Mouse (Mus musculus): ENCODE measurements around the gene Ap5z1. TPM values are rescaled to one million over a fixed set of nuclear protein-coding genes. Genes with fewer than 3 reads are reported as not detected.

The Ap5z1 gene
- polyA plus RNA-seq, 1 experiment from 2014 or later: 12.3 TPM

DNA sequence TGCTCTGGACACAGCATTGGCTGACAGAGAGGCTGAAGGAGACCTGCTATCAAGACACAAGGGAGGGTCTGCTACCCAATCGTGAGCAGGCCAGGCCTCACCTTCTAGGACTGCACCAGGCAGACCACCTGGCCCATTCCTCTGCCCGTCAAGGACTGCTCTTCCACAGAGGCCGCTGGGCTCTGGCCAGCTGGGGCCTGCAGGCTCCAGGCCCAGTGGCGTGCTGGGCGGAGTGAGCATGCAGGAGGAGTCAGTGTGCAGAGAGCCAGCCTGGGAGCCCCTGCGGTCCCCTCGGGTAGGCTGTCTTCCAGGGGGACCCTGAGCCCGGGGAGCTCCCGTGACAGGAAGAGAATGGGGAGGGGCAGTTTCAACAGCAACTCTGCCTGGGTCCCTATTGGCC is 22.9 kb downstream of the Ap5z1 start:
- no peak overlapping the region for H3K4me3 ChIP-seq
- H3K4me1 ChIP-seq: peaks cover 4% of the 10 kb centered on the region; the same call in 1 of the 2 replicates
- H3K36me3 ChIP-seq: no peaks in the 10 kb centered on the region
- no peak for DNase-seq (ENCODE audit: low spot score)
- H3K27ac ChIP-seq (replicated peaks): peak overlapping the region; percentile 14; the same call in 1 of the 2 replicates
- no peaks in the 10 kb centered on the region for H3K27me3 ChIP-seq (ENCODE audit: low read depth, poor library complexity, severe bottlenecking)
- 61% methylated on average over 9 of the region's 9 CpGs for WGBS
- H3K9me3 ChIP-seq (replicated peaks): no peaks in the 10 kb centered on the region

DNA sequence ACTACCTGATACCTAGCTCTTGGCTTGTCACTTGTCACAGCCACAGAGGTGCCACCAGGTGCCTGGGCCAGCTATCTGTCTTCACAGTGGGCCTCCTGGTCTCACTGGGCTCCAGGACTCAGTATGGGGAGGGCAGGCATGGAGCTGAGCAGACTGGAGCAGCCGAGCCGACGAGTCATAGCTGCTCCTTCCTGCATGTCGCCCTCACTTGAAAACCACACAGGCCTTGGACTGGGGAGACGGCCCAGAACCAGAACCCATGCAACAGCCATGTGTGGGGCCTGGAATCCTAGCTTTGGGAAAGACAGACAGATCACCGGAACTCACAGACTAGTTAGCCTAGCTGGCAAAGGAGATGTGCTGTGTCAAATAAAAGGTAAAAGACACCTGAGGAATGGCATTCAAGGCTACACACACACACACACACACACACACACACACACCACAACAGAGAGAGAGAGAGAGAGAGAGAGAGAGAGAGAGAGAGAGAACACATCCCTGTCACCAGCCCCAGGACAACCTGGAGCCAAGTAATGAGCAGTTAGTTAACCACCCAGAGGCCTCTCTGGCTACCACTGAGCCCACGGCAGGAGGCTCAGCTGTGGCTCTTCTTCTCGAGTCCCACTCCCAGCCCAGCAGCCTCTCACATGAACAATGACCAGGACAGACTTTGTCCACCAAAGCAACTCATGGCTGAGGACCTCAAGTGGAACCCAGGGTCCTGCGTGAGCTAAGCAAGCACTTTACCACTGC is 26.4 kb downstream of the Ap5z1 start:
- Histone ChIP-seq H3K27ac (replicated peaks) (no peak overlapping the region), H3K4me1 (peaks cover 4% of the 10 kb centered on the region; the same call in 1 of the 2 replicates), H3K4me3 (no peak overlapping the region), H3K27me3 (ENCODE audit: low read depth, poor library complexity, severe bottlenecking) (no peaks in the 10 kb centered on the region; the same call in 1 of the 2 replicates), H3K36me3 (no peaks in the 10 kb centered on the region), H3K9me3 (replicated peaks) (no peaks in the 10 kb centered on the region)
- no peak for DNase-seq (ENCODE audit: low spot score)
- 77% methylated on average over 9 of the region's 9 CpGs for WGBS

DNA sequence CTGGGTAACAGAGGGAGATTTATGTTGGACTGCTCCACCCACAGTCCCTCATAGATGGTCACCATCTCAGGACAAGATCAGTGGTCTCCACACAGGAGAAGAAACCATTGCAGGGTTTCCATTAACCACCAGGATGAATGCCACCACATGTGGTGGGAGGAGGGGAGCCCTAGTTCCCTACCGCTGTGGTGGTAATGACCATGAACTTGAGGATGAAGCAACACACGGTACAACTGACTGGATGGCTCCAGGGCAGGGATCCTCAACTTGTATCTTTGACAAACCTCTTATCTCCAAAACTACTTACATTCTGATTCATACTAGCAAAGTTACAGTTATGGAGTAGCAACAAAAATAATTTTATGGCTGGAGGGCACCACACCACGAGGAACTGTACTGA is 29.6 kb downstream of the Ap5z1 start:
- 89% methylated on average over 3 of the region's 3 CpGs for WGBS
- no peaks in the 10 kb centered on the region for H3K4me1 ChIP-seq
- H3K4me3 ChIP-seq: no peak overlapping the region
- no peaks in the 10 kb centered on the region; the same call in 1 of the 2 replicates for H3K27me3 ChIP-seq (ENCODE audit: low read depth, poor library complexity, severe bottlenecking)
- no peaks in the 10 kb centered on the region for H3K36me3 ChIP-seq
- H3K27ac ChIP-seq (replicated peaks): no peak overlapping the region
- DNase-seq (ENCODE audit: low spot score): no peak
- H3K9me3 ChIP-seq (replicated peaks): no peaks in the 10 kb centered on the region

DNA sequence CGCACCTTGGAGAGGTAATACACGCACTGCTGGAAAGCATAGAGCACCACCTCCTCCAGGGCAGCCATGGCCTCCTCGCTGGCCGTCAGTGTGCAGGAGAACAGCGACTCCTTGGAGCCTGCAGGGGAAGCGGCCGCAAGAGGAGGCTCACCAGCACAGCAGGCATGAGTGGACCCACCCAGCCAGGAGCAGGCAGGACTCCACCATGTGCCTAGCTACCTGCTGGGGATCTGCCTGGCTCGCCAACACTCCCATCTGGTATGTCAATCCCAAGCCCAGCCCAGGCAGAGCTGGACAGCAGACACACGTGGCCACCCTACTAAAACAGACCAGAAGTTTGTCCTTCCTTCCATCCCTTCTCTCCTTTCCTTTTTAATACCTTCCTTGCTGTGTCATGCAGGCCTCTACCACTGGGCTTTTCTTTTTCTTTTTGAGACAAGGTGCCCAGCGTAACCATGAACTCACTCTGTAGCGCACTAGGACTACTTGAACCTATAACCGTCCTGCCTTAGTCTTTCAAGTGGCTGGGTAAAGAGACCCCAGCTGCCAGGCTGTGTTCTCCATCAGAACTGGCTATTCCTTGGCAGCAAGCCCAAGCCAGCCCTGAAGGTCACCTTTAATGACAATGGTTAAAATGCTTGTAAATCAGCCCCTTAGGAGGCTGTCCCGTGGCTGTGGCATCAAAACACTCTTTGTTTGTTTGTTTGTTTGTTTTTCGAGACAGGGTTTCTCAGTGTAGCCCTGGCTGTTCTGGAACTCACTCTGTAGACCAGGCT is 31.8 kb downstream of the Ap5z1 start:
- Histone ChIP-seq H3K36me3 (no peaks in the 10 kb centered on the region), H3K27ac (replicated peaks) (no peak overlapping the region), H3K27me3 (ENCODE audit: low read depth, poor library complexity, severe bottlenecking) (no peaks in the 10 kb centered on the region; the same call in 1 of the 2 replicates), H3K4me3 (no peak overlapping the region), H3K9me3 (replicated peaks) (no peaks in the 10 kb centered on the region), H3K4me1 (peaks cover 7% of the 10 kb centered on the region)
- WGBS: 71% methylated on average over 14 of the region's 14 CpGs
- no peak for DNase-seq (ENCODE audit: low spot score)

DNA sequence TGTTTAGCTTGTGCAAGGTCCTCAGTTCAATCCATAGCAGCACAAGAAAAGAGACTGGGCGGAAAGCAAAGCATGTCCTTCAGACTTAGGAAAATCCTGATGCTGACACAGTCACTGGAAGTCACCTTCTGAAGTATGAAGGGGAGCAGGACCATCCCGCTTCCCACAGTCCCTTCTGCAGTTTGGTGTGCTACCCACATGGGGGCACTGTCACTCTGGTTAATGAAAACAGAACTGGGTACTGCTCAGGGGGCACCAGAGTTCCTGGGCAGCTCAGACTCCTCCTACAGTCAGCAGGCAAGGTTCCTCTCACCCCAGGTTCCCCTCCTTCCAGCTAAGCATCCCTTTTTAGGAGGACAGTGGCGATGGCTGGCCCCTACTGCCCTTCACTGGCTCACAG is 35.2 kb downstream of the Ap5z1 start:
- H3K9me3 ChIP-seq (replicated peaks): no peaks in the 10 kb centered on the region
- no peak overlapping the region for H3K4me3 ChIP-seq
- H3K27me3 ChIP-seq (ENCODE audit: low read depth, poor library complexity, severe bottlenecking): no peaks in the 10 kb centered on the region; the same call in 1 of the 2 replicates
- H3K4me1 ChIP-seq: peaks cover 18% of the 10 kb centered on the region
- H3K27ac ChIP-seq (replicated peaks): no peak overlapping the region
- DNase-seq (ENCODE audit: low spot score): peak; percentile 47
- 27% methylated on average over 3 of the region's 3 CpGs for WGBS
- no peaks in the 10 kb centered on the region for H3K36me3 ChIP-seq

DNA sequence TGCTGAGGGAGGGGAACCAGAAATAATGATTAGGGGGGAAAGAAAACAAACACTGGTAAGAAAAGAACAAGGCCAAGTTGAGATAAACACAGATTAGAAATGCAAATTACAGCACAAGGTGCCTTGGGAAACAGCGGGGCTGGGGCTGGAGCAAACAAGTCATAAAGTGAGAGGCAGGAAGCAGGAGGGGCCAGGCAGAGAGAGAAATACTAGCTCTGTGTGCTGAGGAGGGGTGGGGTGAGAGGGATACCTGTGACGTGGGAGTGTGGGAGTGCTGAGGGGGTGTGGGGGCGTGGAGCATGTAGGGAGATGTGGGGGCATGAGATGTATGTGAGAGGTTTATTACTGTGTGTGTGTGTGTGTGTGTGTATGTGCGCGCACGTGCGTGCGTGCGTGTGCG is 37.2 kb downstream of the Ap5z1 start:
- Histone ChIP-seq H3K4me3 (no peak overlapping the region), H3K9me3 (replicated peaks) (no peaks in the 10 kb centered on the region), H3K27ac (replicated peaks) (no peak overlapping the region), H3K4me1 (peaks cover 18% of the 10 kb centered on the region), H3K27me3 (ENCODE audit: low read depth, poor library complexity, severe bottlenecking) (no peaks in the 10 kb centered on the region), H3K36me3 (no peaks in the 10 kb centered on the region)
- 84% methylated on average over 10 of the region's 10 CpGs for whole genome bisulfite sequencing
- no peak for DNase-seq (ENCODE audit: low spot score)

DNA sequence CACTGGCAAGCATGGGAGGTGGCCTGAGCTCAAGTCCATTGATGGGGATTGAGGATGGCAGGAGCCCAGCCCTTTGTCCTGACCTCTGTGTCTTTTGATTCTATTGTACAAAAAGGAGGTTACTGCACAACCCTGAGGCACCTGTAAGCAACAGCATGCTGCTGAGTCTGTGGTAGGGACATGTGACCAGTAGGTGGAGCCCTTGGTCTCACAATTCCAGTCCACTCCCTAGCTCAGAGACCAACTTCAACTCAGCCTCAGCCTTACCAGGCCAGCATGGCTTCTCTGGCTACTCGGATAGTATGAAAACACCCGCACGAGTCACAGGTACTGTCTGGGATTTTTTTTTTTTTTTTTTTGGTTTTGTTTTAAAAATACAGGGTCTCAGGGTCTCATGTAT is 38.7 kb downstream of the Ap5z1 start:
- Histone ChIP-seq H3K27me3 (ENCODE audit: low read depth, poor library complexity, severe bottlenecking) (no peaks in the 10 kb centered on the region; the same call in 1 of the 2 replicates), H3K4me3 (no peak overlapping the region), H3K9me3 (replicated peaks) (no peaks in the 10 kb centered on the region), H3K27ac (replicated peaks) (no peak overlapping the region), H3K36me3 (no peaks in the 10 kb centered on the region), H3K4me1 (peaks cover 18% of the 10 kb centered on the region)
- 14% methylated on average over 3 of the region's 3 CpGs for WGBS
- peak; percentile 79 for DNase-seq (ENCODE audit: low spot score)

DNA sequence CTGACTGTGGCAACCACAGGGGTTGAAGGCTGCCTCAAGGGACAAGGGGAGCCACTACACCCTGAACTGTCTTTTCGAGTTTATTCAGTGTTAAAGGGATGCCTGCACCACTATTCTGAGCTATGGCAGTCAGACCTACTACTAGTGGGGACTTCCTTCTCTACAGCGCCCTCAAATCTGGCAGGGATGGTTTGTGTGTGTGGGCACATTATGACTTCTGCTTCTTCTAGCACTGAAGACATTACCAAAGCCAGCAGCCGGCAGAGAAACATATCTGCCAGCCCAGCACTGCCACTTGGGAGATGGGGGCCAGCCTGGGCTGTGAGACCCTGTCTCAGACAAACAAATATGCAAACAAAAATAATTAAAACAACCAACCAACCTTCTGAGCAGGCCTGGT is 40.4 kb downstream of the Ap5z1 start:
- no peaks in the 10 kb centered on the region for H3K9me3 ChIP-seq (replicated peaks)
- 73% methylated on average over 3 of the region's 3 CpGs for WGBS

DNA sequence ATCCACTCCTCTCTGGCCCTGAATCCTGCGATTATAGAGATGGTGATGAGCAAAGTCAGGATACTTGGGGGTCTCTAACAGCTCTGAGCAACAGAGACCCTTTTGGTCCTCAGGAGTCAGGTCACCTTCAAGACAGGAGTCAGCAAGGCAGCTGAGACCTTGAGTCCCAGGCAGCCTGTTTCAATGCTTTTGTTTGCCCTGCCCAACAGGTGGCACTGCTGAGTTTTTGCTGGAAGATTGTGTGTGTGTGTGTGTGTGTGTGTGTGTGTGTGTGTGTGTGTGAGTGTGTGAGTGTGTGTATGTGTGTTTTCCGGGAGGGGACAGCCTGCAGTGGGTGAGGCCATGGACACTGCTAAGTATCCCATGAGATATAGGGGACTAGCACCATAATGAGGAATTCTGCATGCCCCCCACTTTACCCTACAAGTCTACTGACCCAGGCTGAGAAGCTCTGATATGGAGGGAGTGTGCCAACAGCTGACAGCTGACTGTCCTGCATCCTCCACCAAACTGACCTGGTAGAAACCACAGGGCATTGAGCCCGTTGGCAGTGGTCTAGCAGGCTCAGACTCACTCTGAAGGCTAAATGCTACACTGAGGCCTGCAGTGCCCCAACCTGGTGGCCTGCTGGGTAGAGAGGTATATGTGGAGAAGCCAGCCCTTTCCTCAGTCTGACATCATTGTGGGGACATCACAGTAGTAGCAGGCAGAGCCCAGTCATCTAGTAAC is 42.1 kb downstream of the Ap5z1 start:
- Histone ChIP-seq H3K9me3 (replicated peaks) (no peaks in the 10 kb centered on the region), H3K27me3 (ENCODE audit: low read depth, poor library complexity, severe bottlenecking) (peaks cover 15% of the 10 kb centered on the region), H3K27ac (replicated peaks) (no peak overlapping the region), H3K4me3 (no peak overlapping the region), H3K36me3 (no peaks in the 10 kb centered on the region), H3K4me1 (peaks cover 25% of the 10 kb centered on the region)
- 71% methylated on average over 3 of the region's 3 CpGs for WGBS
- no peak for DNase-seq (ENCODE audit: low spot score)

More for the DNA sequence above, 40.4 kb downstream of the Ap5z1 start:
- H3K4me1 ChIP-seq: peaks cover 19% of the 10 kb centered on the region
- H3K27me3 ChIP-seq (ENCODE audit: low read depth, poor library complexity, severe bottlenecking): peaks cover 4% of the 10 kb centered on the region; the same call in 1 of the 2 replicates
- no peak overlapping the region for H3K4me3 ChIP-seq
- DNase-seq (ENCODE audit: low spot score): no peak
- no peaks in the 10 kb centered on the region for H3K36me3 ChIP-seq
- H3K27ac ChIP-seq (replicated peaks): no peak overlapping the region

DNA sequence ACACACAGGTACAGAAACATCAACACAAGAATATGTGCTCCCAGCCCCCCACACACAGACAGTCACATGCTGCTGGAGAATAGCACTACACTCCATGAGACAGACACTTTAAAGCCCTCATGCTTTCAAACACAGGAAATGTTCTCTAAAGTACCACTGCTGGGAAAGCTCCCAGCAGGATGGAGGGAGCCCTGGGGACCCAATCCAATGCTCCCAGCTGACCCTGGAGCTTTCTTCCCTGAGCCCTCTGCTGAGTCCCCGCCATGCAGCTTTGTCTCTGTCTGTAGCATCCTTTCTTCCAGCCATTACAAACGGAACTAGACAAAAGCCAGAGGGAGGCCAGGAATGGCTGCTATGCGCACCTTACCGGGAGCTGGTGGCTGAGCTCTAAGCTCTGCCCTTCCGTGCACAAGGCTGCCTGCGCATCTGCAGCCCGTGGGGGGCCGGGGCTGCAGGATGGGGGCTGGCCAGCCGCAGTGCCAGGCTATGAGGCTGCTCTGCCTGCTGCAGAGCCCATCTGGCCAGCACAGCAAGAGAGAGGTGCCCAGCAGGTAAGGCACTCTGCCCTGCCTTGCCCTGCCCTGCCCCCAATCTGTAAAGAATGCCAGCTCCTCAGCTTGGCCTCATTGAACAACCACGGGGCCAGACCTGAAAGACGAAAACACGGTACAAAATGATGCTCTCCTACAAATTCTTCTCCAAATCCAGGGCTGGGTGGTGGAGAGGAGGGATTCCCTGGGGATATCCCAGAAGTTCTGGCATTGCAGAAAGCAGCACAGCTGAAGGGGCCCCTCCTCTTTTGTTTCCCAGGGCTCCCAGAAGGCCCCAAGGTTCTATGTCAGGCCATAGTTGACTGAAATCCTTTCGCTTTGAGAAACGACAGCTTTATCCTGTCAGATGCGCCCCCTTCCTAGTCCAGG is 45.7 kb downstream of the Ap5z1 start:
- Histone ChIP-seq H3K27ac (replicated peaks) (peak overlapping the region; percentile 74), H3K27me3 (ENCODE audit: low read depth, poor library complexity, severe bottlenecking) (peaks cover 15% of the 10 kb centered on the region), H3K4me3 (peak overlapping the region; percentile 36), H3K36me3 (no peaks in the 10 kb centered on the region), H3K9me3 (replicated peaks) (no peaks in the 10 kb centered on the region), H3K4me1 (peaks cover 15% of the 10 kb centered on the region)
- DNase-seq (ENCODE audit: low spot score): no peak
- 11% methylated on average over 15 of the region's 15 CpGs for WGBS

DNA sequence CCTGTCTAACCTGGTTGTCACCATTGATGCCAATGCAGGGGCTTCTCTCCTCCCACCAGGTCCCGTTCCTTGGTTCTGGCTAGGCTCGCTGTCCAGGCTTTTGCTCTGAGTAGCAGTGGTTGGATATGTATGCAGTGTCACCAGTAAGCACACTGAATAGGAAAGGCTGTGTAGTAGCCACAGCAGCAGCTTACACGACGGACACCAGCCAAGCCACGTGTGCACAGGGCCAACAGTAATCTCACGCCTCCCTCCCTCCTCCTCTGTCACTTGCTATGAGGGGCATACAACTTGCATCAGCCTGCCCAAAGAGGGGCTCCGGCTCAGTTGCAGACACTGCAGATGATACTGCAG is 46.3 kb downstream of the Ap5z1 start:
- H3K27ac ChIP-seq (replicated peaks): peak overlapping the region; percentile 74

DNA sequence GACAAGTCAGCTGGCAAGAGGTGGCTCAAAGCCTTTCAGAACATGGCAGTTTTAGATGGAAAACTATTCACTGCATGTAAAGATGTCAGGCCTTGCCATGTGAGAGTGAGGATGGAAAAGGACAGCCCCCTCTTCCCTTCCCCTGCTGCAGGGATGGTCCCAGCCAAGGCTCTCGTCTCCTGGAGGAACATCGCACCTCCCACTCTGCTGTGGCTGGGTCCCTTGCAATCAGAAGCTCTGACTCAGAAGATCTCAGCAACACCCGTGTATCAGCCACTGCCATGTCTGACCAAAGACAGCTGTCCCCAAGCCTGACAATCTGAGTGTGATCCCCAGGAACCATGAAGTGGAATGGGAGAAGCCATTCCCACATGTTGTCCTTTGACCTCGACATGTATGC is 48.4 kb downstream of the Ap5z1 start:
- peaks cover 15% of the 10 kb centered on the region; the same call in 1 of the 2 replicates for H3K27me3 ChIP-seq (ENCODE audit: low read depth, poor library complexity, severe bottlenecking)
- H3K36me3 ChIP-seq: no peaks in the 10 kb centered on the region
- peaks cover 15% of the 10 kb centered on the region for H3K4me1 ChIP-seq
- H3K9me3 ChIP-seq (replicated peaks): no peaks in the 10 kb centered on the region
- H3K4me3 ChIP-seq: no peak overlapping the region
- no peak overlapping the region for H3K27ac ChIP-seq (replicated peaks)
- DNase-seq (ENCODE audit: low spot score): no peak
- WGBS: 90% methylated on average over 4 of the region's 4 CpGs

More for the DNA sequence above, 46.3 kb downstream of the Ap5z1 start:
- DNase-seq (ENCODE audit: low spot score): no peak
- Histone ChIP-seq H3K4me1 (peaks cover 15% of the 10 kb centered on the region), H3K27me3 (ENCODE audit: low read depth, poor library complexity, severe bottlenecking) (peaks cover 15% of the 10 kb centered on the region), H3K4me3 (no peak overlapping the region), H3K36me3 (no peaks in the 10 kb centered on the region), H3K9me3 (replicated peaks) (no peaks in the 10 kb centered on the region)
- 54% methylated on average over 7 of the region's 7 CpGs for WGBS
